Mouse (Mus musculus) megakaryocyte-erythroid progenitor cell, adult 5-6 weeks (primary cell): ENCODE results near the gene Gm7879. TPM values are rescaled to one million over a fixed set of nuclear protein-coding genes. Genes with fewer than 3 reads are reported as not detected.
"Not testable (repeated sequence)": the region's sequence is repeated elsewhere in the genome, so short reads cannot be mapped to it uniquely, and the experiment has no call there.

Experiments
- ATAC-seq: replicated peaks from 2 replicates; pipeline ENCODE4 v1.8.0; 2016; ENCODE audit warnings: mild to moderate bottlenecking, inconsistent platforms; ENCODE audit not compliant: severe bottlenecking, poor library complexity, low FRiP score, low TSS enrichment
- total RNA-seq, 2 experiments: library from RNA; stranded (forward) in 1 of 2; stranded (reverse) in 1 of 2; fragments of 200-1000, 215-1000 nt in 1 of 2; fragments of >200 nt in 1 of 2; fragmentation: Nextera tagmentation in 1 of 2; gene quantifications; 2 replicates each; pipeline ENCODE4 v1.2.3; 2014 to 2017

The Gm7879 gene
- 2.8 and 3.9 TPM in 2 replicates for total RNA-seq (2014; fragmentation: Nextera tagmentation)
- 5.5 and 24.2 TPM in 2 replicates for total RNA-seq (2017)

- not testable (repeated sequence) for ATAC-seq
These were observed at the start of gene Gm7879 for GRCm38 (mm10) chr5:43912844-43913243. Gm7879 (plus strand) TSS chr5:43913144.

GRCm38 (mm10) chr5:43863642-43864041, 49.3 kb upstream of the Gm7879 start:
- no peak for ATAC-seq

- ATAC-seq = no peak
These were observed 47.6 kb upstream of the Gm7879 start for GRCm38 (mm10) chr5:43865316-43865715.

- no peak for ATAC-seq
These were observed 44.7 kb upstream of the Gm7879 start, which contains the start of gene Cd38 for GRCm38 (mm10) chr5:43868253-43868652. Cd38 (plus strand) TSS chr5:43868553.

- ATAC-seq = peak; percentile 69
These were observed 44.0 kb upstream of the Gm7879 start for GRCm38 (mm10) chr5:43868711-43869600.

- no peak for ATAC-seq
These were observed 41.1 kb upstream of the Gm7879 start for GRCm38 (mm10) chr5:43871845-43872244.

- no peak for ATAC-seq
These were observed 40.3 kb upstream of the Gm7879 start for GRCm38 (mm10) chr5:43872652-43873051.

GRCm38 (mm10) chr5:43882034-43882433, 30.9 kb upstream of the Gm7879 start:
- no peak for ATAC-seq

GRCm38 (mm10) chr5:43885060-43885820, 27.7 kb upstream of the Gm7879 start:
- no peak for ATAC-seq

GRCm38 (mm10) chr5:43892386-43892785, 20.6 kb upstream of the Gm7879 start:
- ATAC-seq = no peak; the same call in 1 of the 2 replicates

GRCm38 (mm10) chr5:43894113-43894512, 18.8 kb upstream of the Gm7879 start:
- 0 out of 2 replicates have a peak, but pooled peaks have one; percentile 41 for ATAC-seq

GRCm38 (mm10) chr5:43895931-43896330, 17.0 kb upstream of the Gm7879 start:
- ATAC-seq = no peak

- ATAC-seq = no peak
These were observed 8.3 kb upstream of the Gm7879 start for GRCm38 (mm10) chr5:43904685-43905084.

- ATAC-seq = no peak
These were observed 3.7 kb upstream of the Gm7879 start for GRCm38 (mm10) chr5:43909213-43909612.

GRCm38 (mm10) chr5:43910006-43910405, 2.9 kb upstream of the Gm7879 start:
- ATAC-seq = no peak

GRCm38 (mm10) chr5:43915261-43915886, 2.4 kb downstream of the Gm7879 start:
- no peak for ATAC-seq

- ATAC-seq = no peak
These were observed 8.9 kb downstream of the Gm7879 start for GRCm38 (mm10) chr5:43921877-43922276.

- no peak for ATAC-seq
These were observed 11.0 kb downstream of the Gm7879 start for GRCm38 (mm10) chr5:43923933-43924332.

- no peak for ATAC-seq
These were observed 14.8 kb downstream of the Gm7879 start for GRCm38 (mm10) chr5:43927729-43928128.

- no peak for ATAC-seq
These were observed 20.3 kb downstream of the Gm7879 start for GRCm38 (mm10) chr5:43933269-43933668.
